Mouse (Mus musculus) frontal cortex, adult 2 months (tissue): ENCODE data around the gene Abca5. TPM values are rescaled to one million over a fixed set of nuclear protein-coding genes. Genes with fewer than 3 reads are reported as not detected.
"Not testable (repeated sequence)": the region's sequence is repeated elsewhere in the genome, so short reads cannot be mapped to it uniquely, and the experiment has no call there.

Experiments
- DNase-seq, 2 experiments: peaks; one replicate each; pipeline ENCODE4 v3.0.0; 2022; ENCODE audit warnings: low spot score in 1 of 2; ENCODE audit errors: extremely low spot score in 1 of 2
- polyA plus RNA-seq: library from polyadenylated mRNA; depleted of rRNA; stranded (reverse); fragments of >200 nt; gene quantifications from 2 replicates; pipeline ENCODE4 v1.2.3, GENCODE M21; 2012; rRNA removed

Gene Abca5
- 11.0 and 12.5 TPM in 2 replicates for polyA plus RNA-seq

GRCm38 (mm10) chr11:110337289-110338245 is at the start of gene Abca5:
TSS of gene Abca5 (minus strand) at chr11:110337716.
- peak; percentile 46 to 87 for DNase-seq

GRCm38 (mm10) chr11:110385487-110385886 is 48.0 kb upstream of the Abca5 start:
- no peak for DNase-seq

- no peak for DNase-seq
These were observed 42.8 kb upstream of the Abca5 start for GRCm38 (mm10) chr11:110380310-110380668.

GRCm38 (mm10) chr11:110379661-110380309 is 42.3 kb upstream of the Abca5 start:
- DNase-seq = peak in 1 of 2 experiments; percentile 48

GRCm38 (mm10) chr11:110374036-110374435 is 36.5 kb upstream of the Abca5 start:
- DNase-seq = peak in 1 of 2 experiments; percentile 20

- DNase-seq = no peak
These were observed 34.9 kb upstream of the Abca5 start for GRCm38 (mm10) chr11:110372266-110372954.

- DNase-seq = no peak
These were observed 34.3 kb upstream of the Abca5 start for GRCm38 (mm10) chr11:110371827-110372226.

- DNase-seq = no peak
These were observed 31.9 kb upstream of the Abca5 start for GRCm38 (mm10) chr11:110369312-110370019.

- no peak for DNase-seq
These were observed 30.1 kb upstream of the Abca5 start for GRCm38 (mm10) chr11:110367638-110368037.

- no peak for DNase-seq
These were observed 29.4 kb upstream of the Abca5 start for GRCm38 (mm10) chr11:110366902-110367301.

GRCm38 (mm10) chr11:110365016-110365415 is 27.5 kb upstream of the Abca5 start:
- DNase-seq = peak in 1 of 2 experiments; percentile 40

- DNase-seq = peak; percentile 63 to 74
These were observed 20.4 kb upstream of the Abca5 start for GRCm38 (mm10) chr11:110357756-110358551.

- not testable (repeated sequence) for DNase-seq
These were observed 17.6 kb upstream of the Abca5 start for GRCm38 (mm10) chr11:110355131-110355530.

GRCm38 (mm10) chr11:110354261-110354660 is 16.7 kb upstream of the Abca5 start:
- peak in 1 of 2 experiments; percentile 40 for DNase-seq

- DNase-seq = no peak
These were observed 10.7 kb upstream of the Abca5 start for GRCm38 (mm10) chr11:110348170-110348569.

GRCm38 (mm10) chr11:110347768-110348167 is 10.3 kb upstream of the Abca5 start:
- no peak for DNase-seq

- peak in 1 of 2 experiments; percentile 15 for DNase-seq
These were observed 665 bp downstream of the Abca5 start for GRCm38 (mm10) chr11:110336814-110337288.

GRCm38 (mm10) chr11:110330093-110330492 is 7.4 kb downstream of the Abca5 start:
- DNase-seq = peak in 1 of 2 experiments; percentile 68

- no peak for DNase-seq
These were observed 15.2 kb downstream of the Abca5 start for GRCm38 (mm10) chr11:110322266-110322665.
